Mouse (Mus musculus): ENCODE data around the gene Akr1cl. TPM values are rescaled to one million over a fixed set of nuclear protein-coding genes. Genes with fewer than 3 reads are reported as not detected.
A peak's percentile ranks its signal among the peaks of the same experiment; 100 is the strongest.

The Akr1cl gene
- polyA plus RNA-seq, 1 experiment = 0.21 TPM

GRCm38 (mm10) chr1:65005575-65005974 is 27.0 kb downstream of the Akr1cl start:
- no peak for DNase-seq (ENCODE audit: low read depth, low spot score)
- WGBS = 76% methylated on average over 6 of the region's 6 CpGs

GRCm38 (mm10) chr1:65004526-65004925 is 28.0 kb downstream of the Akr1cl start:
- 64% methylated on average over 4 of the region's 4 CpGs for WGBS
- no peak for DNase-seq (ENCODE audit: low read depth, low spot score)

- DNase-seq (ENCODE audit: low read depth, low spot score) = peak; percentile 8
- WGBS = 32% methylated on average over 4 of the region's 4 CpGs
Observed at GRCm38 (mm10) chr1:64993206-64993605, 39.4 kb downstream of the Akr1cl start.

- no peak for DNase-seq (ENCODE audit: low read depth, low spot score)
Observed at GRCm38 (mm10) chr1:64988176-64988575, 44.4 kb downstream of the Akr1cl start.

DNA sequence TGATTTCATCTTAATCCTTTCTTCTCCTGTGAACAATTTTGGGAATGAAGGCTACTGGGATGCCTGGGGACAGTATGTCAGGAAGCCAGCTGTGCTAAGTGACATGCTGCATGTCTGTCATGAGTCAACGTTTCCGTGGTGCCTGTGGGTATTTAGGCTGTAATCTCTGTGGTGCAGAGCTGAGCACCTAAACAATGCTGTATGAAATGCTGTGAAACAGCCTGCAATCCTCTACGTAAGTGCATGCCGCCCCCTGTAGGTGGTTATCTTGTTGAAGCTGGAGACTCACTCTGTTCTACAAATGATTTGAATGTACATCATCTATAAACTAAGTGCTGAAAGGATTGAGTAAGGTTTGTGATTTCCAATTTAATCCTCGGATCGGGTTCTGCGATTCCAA is 46.4 kb downstream of the Akr1cl start:
- DNase-seq (ENCODE audit: low read depth, low spot score) = no peak
- WGBS = 39% methylated on average over 7 of the region's 7 CpGs

- WGBS = 68% methylated on average over 3 of the region's 3 CpGs
- DNase-seq (ENCODE audit: low read depth, low spot score) = no peak
Observed at GRCm38 (mm10) chr1:64983247-64983646, 49.3 kb downstream of the Akr1cl start.

- WGBS = 85% methylated on average over 7 of the region's 7 CpGs
- no peak for DNase-seq (ENCODE audit: low read depth, low spot score)
Observed at GRCm38 (mm10) chr1:64978321-64978799, 54.2 kb downstream of the Akr1cl start.

- no peak for DNase-seq (ENCODE audit: low read depth, low spot score)
- 48% methylated on average over 7 of the region's 7 CpGs for WGBS
Observed at GRCm38 (mm10) chr1:64975346-64975745, 57.2 kb downstream of the Akr1cl start.

DNA sequence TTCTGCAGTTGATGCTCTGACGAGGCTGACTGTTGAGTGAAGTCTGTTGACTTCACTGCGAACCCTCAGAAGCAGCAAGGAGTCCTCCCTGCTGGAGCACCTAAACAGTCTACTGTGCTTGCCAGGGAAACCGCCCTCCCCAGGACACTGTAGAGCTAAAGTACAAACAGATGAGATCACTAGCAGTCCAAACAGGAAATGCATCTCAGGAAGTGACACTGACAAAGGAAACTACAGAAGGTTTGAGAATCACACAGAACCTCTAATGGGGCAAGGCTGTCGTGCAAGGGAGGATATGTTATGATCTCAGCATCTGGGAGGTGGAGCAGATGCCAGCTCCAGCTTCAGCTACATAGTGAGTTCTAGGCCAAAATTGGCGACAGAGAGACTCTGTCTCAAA is 61.9 kb downstream of the Akr1cl start:
- no peak for DNase-seq (ENCODE audit: low read depth, low spot score)
- WGBS = 56% methylated on average over 5 of the region's 5 CpGs

Other genes with a start within 250 kb of the Akr1cl start
- 2.7 and 4.1 TPM in 2 replicates for gene Plekhm3, start 75.9 kb downstream of the Akr1cl start, polyA plus RNA-seq (2012; rRNA removed)
- gene Cryge, start 18.4 kb upstream of the Akr1cl start, polyA plus RNA-seq (2012; rRNA removed) = not detected in 2 replicates
- gene Crygd, start 30.7 kb upstream of the Akr1cl start, polyA plus RNA-seq (2012; rRNA removed) = not detected in 2 replicates
- not detected in 2 replicates for gene Crygc, start 40.9 kb upstream of the Akr1cl start, polyA plus RNA-seq (2012; rRNA removed)
- not detected in 2 replicates for gene Crygb, start 49.5 kb upstream of the Akr1cl start, polyA plus RNA-seq (2012; rRNA removed)
- gene Cryga, start 70.6 kb upstream of the Akr1cl start, polyA plus RNA-seq (2012; rRNA removed) = not detected in 2 replicates
- not detected in 2 replicates for gene Gm28845, start 86.8 kb upstream of the Akr1cl start, polyA plus RNA-seq (2012; rRNA removed)
- gene D630023F18Rik, start 90.5 kb upstream of the Akr1cl start, polyA plus RNA-seq (2012; rRNA removed) = 0.05 and 0.11 TPM in 2 replicates
- 59.6 and 72.2 TPM in 2 replicates for gene Idh1, start 153.7 kb upstream of the Akr1cl start, polyA plus RNA-seq (2012; rRNA removed)
- gene Pikfyve, start 153.9 kb upstream of the Akr1cl start, polyA plus RNA-seq (2012; rRNA removed) = 2.4 and 6.1 TPM in 2 replicates
- gene Pth2r, start 249.3 kb upstream of the Akr1cl start, polyA plus RNA-seq (2012; rRNA removed) = not detected in 2 replicates